Mouse (Mus musculus) hindbrain, embryonic 11.5 days (tissue): ENCODE results near the gene Xrcc3. TPM values are rescaled to one million over a fixed set of nuclear protein-coding genes. Genes with fewer than 3 reads are reported as not detected.

Experiments used
- ATAC-seq: fragments of 200-750 bp; cut with Nextera tagmentation; 2 replicates; pipeline ENCODE4 v1.8.0; 2017; ENCODE audit warnings: mild to moderate bottlenecking, moderate TSS enrichment, moderate library complexity; ENCODE audit not compliant: low FRiP score
- DNase-seq: peaks from one replicate; pipeline ENCODE4 v3.0.0-alpha.2; 2015; ENCODE audit warnings: low spot score
- H3K27ac ChIP-seq: fragments of 300-500 bp; sonication (generic); 2 replicates; pipeline ENCODE4 v1.5.1; 2014; ENCODE audit warnings: mild to moderate bottlenecking, low read depth, low read length
- H3K27me3 ChIP-seq: fragments of 300-500 bp; sonication (generic); 2 replicates; pipeline ENCODE4 v1.6.1; 2014; ENCODE audit warnings: mild to moderate bottlenecking, low read length, moderate library complexity, mixed read lengths; ENCODE audit not compliant: control insufficient read depth, insufficient read depth
- H3K36me3 ChIP-seq: fragments of 300-500 bp; sonication (generic); 2 replicates; pipeline ENCODE4 v1.6.1; 2014; ENCODE audit warnings: mild to moderate bottlenecking, low read length, moderate library complexity, mixed read lengths; ENCODE audit not compliant: control insufficient read depth, insufficient read depth
- H3K4me1 ChIP-seq: fragments of 300-500 bp; sonication (generic); replicated peaks from 2 replicates; pipeline ENCODE4 v1.6.1; 2014; ENCODE audit warnings: low read length, mixed read lengths; ENCODE audit not compliant: control insufficient read depth, insufficient read depth
- H3K4me2 ChIP-seq: fragments of 300-500 bp; sonication (generic); replicated peaks from 2 replicates; pipeline ENCODE4 v1.6.1; 2014; ENCODE audit warnings: mild to moderate bottlenecking, low read depth, low read length
- H3K4me3 ChIP-seq: fragments of 300-500 bp; sonication (generic); 2 replicates; pipeline ENCODE4 v1.5.1; 2014; ENCODE audit warnings: low read depth, low read length
- H3K9ac ChIP-seq: fragments of 300-500 bp; sonication (generic); 2 replicates; pipeline ENCODE4 v1.6.1; 2014; ENCODE audit warnings: low read depth, low read length
- H3K9me3 ChIP-seq: fragments of 300-500 bp; sonication (generic); 2 replicates; pipeline ENCODE4 v1.6.1; 2016; ENCODE audit warnings: low read length; ENCODE audit not compliant: control insufficient read depth
- WGBS: fragments of 180-500 bp; shearing (Covaris S2); extraction: QIAGEN DNeasy Blood & Tissue Kit; methylation state at CpG from one replicate; pipeline ENCODE4 v1.1.7; 2014; 5-methylcytosine and 5-hydroxymethylcytosine counted together
- polyA plus RNA-seq: library from polyadenylated mRNA; unstranded; fragments of >200 nt; fragmentation: Nextera tagmentation; extraction: Ambion mirVana; gene quantifications from 2 replicates; pipeline ENCODE4 v1.2.1, GENCODE M21; 2014

Xrcc3 gene
- 8.2 and 9.8 TPM in 2 replicates for polyA plus RNA-seq

DNA sequence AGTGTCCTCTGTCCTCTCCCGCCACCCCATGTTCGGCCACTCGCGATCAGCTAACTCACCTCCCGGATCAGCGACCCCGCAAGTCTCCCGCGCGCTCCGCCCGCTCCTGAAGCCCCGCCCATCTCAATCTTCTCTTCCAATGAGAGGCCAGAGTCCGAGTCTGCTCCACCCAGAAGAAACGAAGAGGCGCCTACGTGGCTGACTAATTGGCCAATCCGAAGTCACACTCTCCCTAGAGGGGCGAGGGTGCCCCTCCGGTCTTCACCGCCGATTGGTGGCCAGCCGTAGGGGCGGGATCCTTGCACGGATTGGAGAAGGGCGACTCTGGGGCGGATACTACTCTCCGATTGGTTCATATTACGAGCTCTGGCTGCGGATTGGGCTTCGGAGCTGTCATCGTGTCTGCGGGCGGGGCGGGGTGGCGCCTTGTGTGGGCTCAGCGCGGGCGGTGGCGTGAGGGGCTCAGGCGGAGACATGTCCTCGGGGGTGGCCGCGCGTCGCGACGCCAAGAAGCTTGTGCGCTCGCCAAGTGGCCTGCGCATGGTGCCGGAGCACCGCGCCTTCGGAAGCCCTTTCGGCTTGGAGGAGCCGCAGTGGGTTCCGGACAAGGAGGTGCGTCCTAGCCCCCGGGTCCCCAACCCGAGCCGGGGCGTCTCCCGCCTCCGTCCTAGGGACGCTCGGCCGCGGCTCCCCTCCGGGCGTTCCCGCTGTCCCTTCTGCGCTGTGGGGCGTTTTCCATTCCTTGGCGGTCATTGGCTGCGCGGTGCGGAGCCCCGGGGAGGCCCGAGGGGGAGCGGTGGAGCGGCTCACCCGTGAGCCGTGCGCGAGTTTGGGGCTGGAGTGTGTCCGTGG, at the start of gene Xrcc3, which contains the start of gene Zfyve21:
Xrcc3 (minus strand) TSS at position 108 of the 852 bp plus-strand sequence.
Zfyve21 (plus strand) TSS at position 405 of the 852 bp plus-strand sequence.
- H3K9me3 ChIP-seq = no peaks in the 10 kb centered on the region
- peaks cover 18% of the 10 kb centered on the region for H3K4me1 ChIP-seq
- peak within 1 kb of the TSS; percentile 68 for H3K9ac ChIP-seq
- H3K4me2 ChIP-seq = peak within 1 kb of the TSS; percentile 89
- under 1% methylated on average over 87 of the region's 87 CpGs for WGBS
- H3K27me3 ChIP-seq = no peaks in the 10 kb centered on the region
- ATAC-seq = peak; percentile 99
- no peaks in the 10 kb centered on the region for H3K36me3 ChIP-seq
- DNase-seq = peak; percentile 96
- peak within 1 kb of the TSS; percentile 67 for H3K4me3 ChIP-seq
- H3K27ac ChIP-seq = peak within 1 kb of the TSS; percentile 78

DNA sequence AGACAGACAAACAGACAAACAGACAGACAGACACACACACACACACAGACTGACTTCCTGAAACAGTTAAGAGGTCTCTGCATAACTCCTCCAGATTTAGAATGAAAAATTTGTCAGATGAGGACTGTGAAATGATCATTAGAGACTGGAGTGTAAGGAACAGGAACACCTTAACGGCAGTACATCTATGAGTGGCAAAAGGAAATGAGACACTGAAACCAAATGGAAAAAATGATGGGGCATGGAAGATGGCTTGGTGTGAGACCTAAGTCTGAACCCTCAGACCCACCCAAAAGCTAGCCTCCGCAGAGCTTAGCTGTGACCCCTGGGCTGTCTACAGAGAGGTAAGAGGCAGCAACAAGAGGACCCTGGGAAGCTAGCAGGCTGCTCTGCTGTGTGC, 41.8 kb upstream of the Xrcc3 start:
- H3K9ac ChIP-seq = no peak overlapping the region
- no peaks in the 10 kb centered on the region for H3K27me3 ChIP-seq
- DNase-seq (no peak), ATAC-seq (no peak)
- H3K4me1 ChIP-seq = no peaks in the 10 kb centered on the region
- H3K36me3 ChIP-seq = no peaks in the 10 kb centered on the region
- no peaks in the 10 kb centered on the region for H3K9me3 ChIP-seq
- H3K4me3 ChIP-seq = no peak overlapping the region
- WGBS = 92% methylated on average over 2 of the region's 2 CpGs
- no peak overlapping the region for H3K27ac ChIP-seq
- no peak overlapping the region for H3K4me2 ChIP-seq

DNA sequence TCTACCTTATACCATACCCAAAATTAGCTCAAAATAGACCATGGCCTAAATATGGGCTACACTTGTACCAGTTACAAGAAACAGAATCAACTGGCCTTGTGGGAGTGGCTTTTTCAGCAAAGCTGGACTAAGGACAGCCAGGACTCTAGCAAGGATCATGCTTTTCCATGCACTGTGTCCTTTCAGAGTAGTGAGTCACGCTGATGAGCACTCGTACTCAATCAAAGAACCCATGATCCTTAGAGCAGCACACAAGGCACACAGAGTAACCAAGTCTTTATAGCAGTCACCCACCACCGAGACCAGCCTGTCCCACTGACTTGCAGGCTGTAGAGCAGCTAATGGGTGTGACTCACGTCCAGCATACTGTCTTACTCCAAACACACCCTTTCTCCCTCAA, 39.9 kb upstream of the Xrcc3 start:
- Histone ChIP-seq H3K4me2 (no peak overlapping the region), H3K27me3 (no peaks in the 10 kb centered on the region), H3K4me3 (no peak overlapping the region), H3K27ac (no peak overlapping the region), H3K9me3 (no peaks in the 10 kb centered on the region), H3K9ac (no peak overlapping the region), H3K36me3 (no peaks in the 10 kb centered on the region), H3K4me1 (no peaks in the 10 kb centered on the region)
- no peak for ATAC-seq
- WGBS = 85% methylated on average over 4 of the region's 4 CpGs
- no peak for DNase-seq

DNA sequence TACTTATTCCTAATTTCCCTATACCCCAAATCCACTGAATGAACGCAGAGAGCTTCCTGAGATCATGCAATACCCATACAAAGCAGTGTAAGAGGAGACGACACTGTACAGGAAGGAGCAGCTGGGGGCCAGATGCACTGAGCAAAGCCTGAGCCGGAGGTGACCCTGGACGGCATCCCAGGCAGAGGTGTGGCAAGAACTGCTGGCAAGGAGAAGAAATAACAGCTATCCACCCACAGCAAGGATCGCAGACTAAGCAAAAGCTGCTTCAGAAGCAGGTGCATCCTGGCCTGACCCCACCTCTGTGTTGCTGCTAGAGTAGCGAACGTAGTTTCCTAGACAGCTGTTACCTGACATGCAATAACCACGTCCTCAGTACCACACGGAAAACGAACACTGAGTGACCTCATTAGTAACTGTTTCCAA, 39.4 kb upstream of the Xrcc3 start:
- no peak for DNase-seq
- no peak overlapping the region for H3K4me2 ChIP-seq
- H3K4me3 ChIP-seq = no peak overlapping the region
- H3K9ac ChIP-seq = no peak overlapping the region
- H3K4me1 ChIP-seq = no peaks in the 10 kb centered on the region
- no peaks in the 10 kb centered on the region for H3K36me3 ChIP-seq
- ATAC-seq = no peak
- H3K9me3 ChIP-seq = no peaks in the 10 kb centered on the region
- H3K27ac ChIP-seq = no peak overlapping the region
- no peaks in the 10 kb centered on the region for H3K27me3 ChIP-seq
- WGBS = 73% methylated on average over 10 of the region's 10 CpGs

DNA sequence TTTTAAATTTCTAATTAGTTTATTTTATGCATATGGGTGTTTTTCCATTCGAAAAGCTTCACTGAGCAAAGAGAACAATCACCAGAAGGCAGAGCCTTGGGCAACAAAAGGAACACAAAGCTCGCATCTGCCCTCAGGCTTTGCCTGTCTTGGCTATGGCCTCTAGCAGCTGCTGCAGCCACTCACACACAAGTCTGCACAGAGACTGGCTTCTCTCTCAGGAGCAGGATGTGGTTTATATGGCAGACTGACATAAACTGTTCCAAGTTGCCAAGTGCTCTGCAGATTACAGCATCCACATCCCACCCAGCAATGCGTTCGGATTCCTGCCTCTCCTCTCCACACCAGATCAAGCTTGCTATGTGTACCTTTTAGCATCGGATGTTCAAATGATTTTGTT, 38.1 kb upstream of the Xrcc3 start:
- Histone ChIP-seq H3K4me3 (no peak overlapping the region), H3K9me3 (no peaks in the 10 kb centered on the region), H3K9ac (no peak overlapping the region), H3K27ac (no peak overlapping the region), H3K27me3 (no peaks in the 10 kb centered on the region), H3K36me3 (no peaks in the 10 kb centered on the region), H3K4me2 (no peak overlapping the region), H3K4me1 (no peaks in the 10 kb centered on the region)
- DNase-seq = no peak
- ATAC-seq = no peak
- 77% methylated on average over 5 of the region's 5 CpGs for WGBS

DNA sequence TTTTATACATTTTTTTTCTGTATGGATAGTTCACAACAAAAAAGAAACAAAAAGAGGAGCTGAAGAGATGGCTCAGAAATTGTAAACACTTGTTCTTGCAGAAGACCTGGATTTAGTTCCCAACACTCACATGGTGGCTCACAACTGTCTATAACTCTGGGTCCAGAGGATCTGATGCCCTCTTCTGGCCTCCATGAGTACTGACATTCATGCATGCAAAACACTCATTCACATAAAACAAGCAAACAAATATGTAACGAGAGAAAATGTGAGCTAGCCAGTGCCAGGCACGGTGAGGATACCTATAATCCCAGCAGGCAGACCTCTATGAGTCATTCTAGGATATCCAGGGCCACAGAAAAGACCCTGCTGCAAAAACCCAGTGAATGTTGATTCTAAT, 37.6 kb upstream of the Xrcc3 start:
- Histone ChIP-seq H3K4me3 (no peak overlapping the region), H3K9me3 (no peaks in the 10 kb centered on the region), H3K4me2 (no peak overlapping the region), H3K9ac (no peak overlapping the region), H3K36me3 (no peaks in the 10 kb centered on the region), H3K27ac (no peak overlapping the region), H3K4me1 (no peaks in the 10 kb centered on the region), H3K27me3 (no peaks in the 10 kb centered on the region)
- ATAC-seq = no peak
- 66% methylated on average over 2 of the region's 2 CpGs for WGBS
- no peak for DNase-seq

DNA sequence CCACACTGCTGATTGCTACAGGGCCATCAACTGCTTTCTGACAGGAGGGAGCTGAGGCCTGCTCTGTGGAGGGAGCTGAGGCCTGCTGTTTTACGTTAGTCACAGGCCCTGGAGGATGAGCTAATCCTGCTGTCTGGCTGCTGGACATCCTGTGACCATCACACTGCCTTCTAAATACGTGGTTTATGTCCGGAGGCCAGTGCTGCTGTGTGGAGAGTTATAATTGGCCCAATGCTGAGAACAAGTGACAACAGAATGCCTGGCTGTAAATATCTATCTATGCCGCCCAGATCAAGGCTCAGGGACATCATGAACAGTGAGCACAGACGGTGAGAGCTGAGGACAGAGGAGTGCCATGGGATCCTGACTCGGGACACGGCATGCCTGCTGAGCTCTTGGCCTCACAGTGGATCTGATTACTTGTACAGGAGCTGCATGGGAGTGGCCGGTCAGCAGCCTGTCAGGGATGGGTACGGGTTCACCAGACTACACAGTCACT, 34.7 kb upstream of the Xrcc3 start:
- no peaks in the 10 kb centered on the region for H3K9me3 ChIP-seq
- no peak overlapping the region for H3K9ac ChIP-seq
- H3K27ac ChIP-seq = no peak overlapping the region
- ATAC-seq (no peak), DNase-seq (no peak)
- no peak overlapping the region for H3K4me2 ChIP-seq
- H3K4me1 ChIP-seq = no peaks in the 10 kb centered on the region
- H3K36me3 ChIP-seq = no peaks in the 10 kb centered on the region
- H3K4me3 ChIP-seq = no peak overlapping the region
- 66% methylated on average over 9 of the region's 9 CpGs for WGBS
- H3K27me3 ChIP-seq = no peaks in the 10 kb centered on the region

DNA sequence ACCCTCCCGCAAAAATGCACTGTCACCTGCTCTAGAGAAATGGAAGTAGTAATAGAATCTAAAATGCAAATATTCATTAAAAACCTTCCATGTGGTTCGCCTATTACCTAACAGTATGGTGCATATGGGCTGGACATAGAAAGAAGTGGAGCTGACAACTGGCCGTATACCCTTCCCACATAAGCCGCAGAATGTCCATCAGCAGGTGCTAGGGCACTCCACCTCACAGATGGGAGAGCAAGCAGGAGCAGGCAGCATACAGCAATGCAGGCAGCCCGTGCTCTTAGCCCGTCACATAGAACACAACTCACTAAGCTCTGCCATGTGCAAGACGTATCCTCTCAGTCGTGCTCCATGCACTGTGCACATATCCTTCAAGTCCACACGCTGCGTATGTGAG, 33.1 kb upstream of the Xrcc3 start:
- WGBS = 88% methylated on average over 10 of the region's 10 CpGs
- no peaks in the 10 kb centered on the region for H3K4me1 ChIP-seq
- H3K9ac ChIP-seq = no peak overlapping the region
- no peaks in the 10 kb centered on the region for H3K36me3 ChIP-seq
- H3K27ac ChIP-seq = no peak overlapping the region
- no peaks in the 10 kb centered on the region for H3K27me3 ChIP-seq
- H3K9me3 ChIP-seq = no peaks in the 10 kb centered on the region
- ATAC-seq (no peak), DNase-seq (no peak)
- H3K4me3 ChIP-seq = no peak overlapping the region
- no peak overlapping the region for H3K4me2 ChIP-seq

DNA sequence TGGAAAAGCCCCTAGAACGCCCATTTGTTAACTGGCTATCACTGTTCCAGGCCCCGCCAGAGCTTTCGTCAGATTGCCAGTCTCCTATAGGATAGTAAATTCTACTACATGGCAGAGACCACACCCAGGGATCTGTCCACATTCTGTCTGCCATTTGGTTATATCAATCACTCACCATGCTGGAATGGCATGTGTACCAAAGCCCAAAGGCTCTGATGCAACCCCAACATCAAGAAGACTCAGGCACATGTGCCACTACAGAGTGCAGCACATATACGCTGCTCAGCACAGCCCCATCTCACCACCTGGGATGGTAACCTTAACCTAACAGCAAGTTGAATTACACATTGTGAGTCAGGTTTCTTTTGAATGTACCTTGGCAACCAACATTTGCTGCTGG, 32.3 kb upstream of the Xrcc3 start:
- Histone ChIP-seq H3K27me3 (no peaks in the 10 kb centered on the region), H3K36me3 (no peaks in the 10 kb centered on the region), H3K4me3 (no peak overlapping the region), H3K4me2 (no peak overlapping the region), H3K9me3 (no peaks in the 10 kb centered on the region), H3K4me1 (no peaks in the 10 kb centered on the region), H3K9ac (no peak overlapping the region), H3K27ac (no peak overlapping the region)
- no peak for ATAC-seq
- no peak for DNase-seq
- WGBS = 94% methylated on average over 4 of the region's 4 CpGs
